Mouse (Mus musculus) thymus, adult 2 months (tissue): ENCODE measurements around the gene Polr1a.

Experiments
- CTCF ChIP-seq: fragments of 200-500 bp; IDR thresholded peaks from 2 replicates; pipeline ENCODE4 v1.5.1; 2012; ENCODE audit warnings: mild to moderate bottlenecking, control low read depth, low read length, moderate library complexity, borderline replicate concordance; ENCODE audit not compliant: control insufficient read depth, poor library complexity, insufficient read depth; ENCODE audit errors: extremely low read depth
- POLR2A ChIP-seq: fragments of 200-500 bp; IDR thresholded peaks from 2 replicates; pipeline ENCODE4 v1.6.1; 2012; ENCODE audit warnings: mild to moderate bottlenecking, low read length, control low read depth, moderate library complexity; ENCODE audit not compliant: control insufficient read depth, poor library complexity, insufficient read depth; ENCODE audit errors: extremely low read depth

GRCm38 (mm10) chr6:71877965-71878760, 30.7 kb upstream of the Polr1a start:
- TF ChIP-seq CTCF (no peak), POLR2A (no peak)
